Mouse (Mus musculus) adrenal gland, postnatal 36 days (tissue): ENCODE data around the gene Dlgap1. TPM values are rescaled to one million over a fixed set of nuclear protein-coding genes. Genes with fewer than 3 reads are reported as not detected.
A peak's percentile ranks its signal among the peaks of the same experiment; 100 is the strongest.

Source experiments
- DNase-seq, 2 experiments: peaks; one replicate each; pipeline ENCODE4 v3.0.0; 2021; ENCODE audit warnings: mixed read lengths in 1 of 2
- long read RNA-seq, 2 experiments: library from polyadenylated mRNA; stranded (forward); transcript quantifications; one replicate each; pipeline ENCODE4 v2.0.0; 2021; ENCODE audit warnings: borderline sequencing depth in 2 of 2
- total RNA-seq, 2 experiments: library from RNA; stranded (reverse); gene quantifications; 2 replicates each; pipeline ENCODE4 v1.2.3; 2021

Dlgap1 gene
- 10 to 100 TPM; 37.2 to 54.1 TPM for total RNA-seq
- long read RNA-seq, experiment 1, partial matches to known transcripts = 3 of 12 reads
- long read RNA-seq, experiment 1, other reads (novel, unspliced or antisense) = 7 of 12 reads
- long read RNA-seq, experiment 2, partial matches to known transcripts = 3 of 12 reads
- long read RNA-seq, experiment 2, other reads (novel, unspliced or antisense) = 7 of 12 reads

GRCm38 (mm10) chr17:69969021-69969815 lies at the start of gene Dlgap1:
Gene Dlgap1 (plus strand): TSS chr17:69969073.
- peak; percentile 94 for DNase-seq

- DNase-seq = no peak
Measured at GRCm38 (mm10) chr17:69954936-69955335, 13.9 kb upstream of the Dlgap1 start.

GRCm38 (mm10) chr17:69969816-69970750 lies 1.2 kb downstream of the Dlgap1 start:
- DNase-seq = peak; percentile 56 to 65

- peak; percentile 68 to 77 for DNase-seq
Measured at GRCm38 (mm10) chr17:69973081-69973480, 4.2 kb downstream of the Dlgap1 start.

GRCm38 (mm10) chr17:69973991-69974390 lies 5.1 kb downstream of the Dlgap1 start:
- peak; percentile 68 for DNase-seq

GRCm38 (mm10) chr17:69982236-69982923 lies 13.5 kb downstream of the Dlgap1 start:
- peak in 1 of 2 experiments; percentile 9 for DNase-seq

GRCm38 (mm10) chr17:69996406-69996805 lies 27.5 kb downstream of the Dlgap1 start:
- peak; percentile 49 to 55 for DNase-seq

GRCm38 (mm10) chr17:70002026-70002425 lies 33.2 kb downstream of the Dlgap1 start:
- no peak for DNase-seq

- no peak for DNase-seq
Measured at GRCm38 (mm10) chr17:70004628-70005027, 35.8 kb downstream of the Dlgap1 start.

GRCm38 (mm10) chr17:70007607-70008006 lies 38.7 kb downstream of the Dlgap1 start:
- DNase-seq = peak in 1 of 2 experiments; percentile 26

GRCm38 (mm10) chr17:70016511-70016910 lies 47.6 kb downstream of the Dlgap1 start:
- no peak for DNase-seq

GRCm38 (mm10) chr17:70020376-70020775 lies 51.5 kb downstream of the Dlgap1 start:
- peak in 1 of 2 experiments; percentile 17 for DNase-seq

- no peak for DNase-seq
Measured at GRCm38 (mm10) chr17:70022618-70023017, 53.7 kb downstream of the Dlgap1 start.

- peak in 1 of 2 experiments; percentile 20 for DNase-seq
Measured at GRCm38 (mm10) chr17:70034862-70035261, 66.0 kb downstream of the Dlgap1 start.

- no peak for DNase-seq
Measured at GRCm38 (mm10) chr17:70040751-70041430, 72.0 kb downstream of the Dlgap1 start.

- DNase-seq = no peak
Measured at GRCm38 (mm10) chr17:70068281-70068680, 99.4 kb downstream of the Dlgap1 start.

- no peak for DNase-seq
Measured at GRCm38 (mm10) chr17:70072066-70072465, 103.2 kb downstream of the Dlgap1 start.

- DNase-seq = no peak
Measured at GRCm38 (mm10) chr17:70088220-70088619, 119.3 kb downstream of the Dlgap1 start.

- DNase-seq = no peak
Measured at GRCm38 (mm10) chr17:70090737-70091136, 121.9 kb downstream of the Dlgap1 start.

- DNase-seq = peak in 1 of 2 experiments; percentile 1
Measured at GRCm38 (mm10) chr17:70129151-70129550, 160.3 kb downstream of the Dlgap1 start.

GRCm38 (mm10) chr17:70169831-70170230 lies 201.0 kb downstream of the Dlgap1 start:
- DNase-seq = no peak
